Mouse (Mus musculus): Measurements from ENCODE around the gene Glb1l2.

DNA sequence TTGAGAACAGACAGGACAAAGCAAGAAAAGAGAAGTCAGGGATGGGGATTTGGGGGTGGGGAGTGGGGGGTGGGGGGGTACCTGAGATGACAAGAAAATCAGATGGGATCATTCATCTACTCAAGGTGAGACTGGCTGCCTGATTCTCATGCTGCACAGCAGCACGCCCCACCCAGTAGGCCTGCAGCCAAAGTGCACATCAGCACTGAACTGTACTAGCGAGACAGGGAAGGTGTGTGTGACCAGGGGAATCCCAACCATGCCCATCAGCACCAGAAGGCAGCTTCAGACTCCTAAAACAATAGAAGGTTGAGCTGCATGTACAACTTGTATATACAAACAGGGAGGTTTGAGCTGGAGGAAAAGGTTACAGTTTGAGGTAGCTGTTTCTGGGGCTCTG, 30.6 kb downstream of the Glb1l2 start:
- no peak for TF ChIP-seq POLR2A (IDR thresholded peaks at IDR 0.05; ENCODE audit: low read depth, low read length)
- no peak for TF ChIP-seq CTCF (IDR thresholded peaks at IDR 0.05; ENCODE audit: extremely low read depth, insufficient read length, insufficient replicate concordance, low read depth, low read length)
